Mouse (Mus musculus): ENCODE data around the gene Serpina3j. TPM values are rescaled to one million over a fixed set of nuclear protein-coding genes. Genes with fewer than 3 reads are reported as not detected.

Gene Serpina3j
- polyA plus RNA-seq (2015; fragmentation: Nextera tagmentation; extraction: Ambion mirVana): 0.10 TPM in 1 of 2 replicates, not detected in the other

DNA sequence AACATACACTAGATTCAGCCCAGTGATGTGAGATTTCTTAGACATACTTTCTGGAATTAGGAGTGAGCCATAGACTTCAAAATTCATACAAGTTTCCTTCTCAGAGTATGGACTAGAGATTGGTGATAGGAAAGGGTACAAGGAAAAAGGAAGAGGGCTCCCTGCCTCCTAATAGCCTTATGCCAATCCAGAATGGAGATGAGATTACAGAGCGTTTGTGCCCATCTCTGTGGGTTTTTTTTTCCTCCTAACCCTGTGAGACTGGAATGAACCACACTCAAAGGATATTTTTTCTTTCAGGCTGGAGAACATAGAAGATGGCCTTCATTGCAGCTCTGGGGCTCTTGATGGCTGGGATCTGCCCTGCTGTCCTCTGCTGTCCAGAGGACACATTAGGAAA, at the start of gene Serpina3j:
Gene Serpina3j (plus strand): TSS at position 301 of the 400 bp plus-strand sequence.

GRCm38 (mm10) chr12:104338226-104338625, 23.9 kb downstream of the Serpina3j start, which contains the start of the genes Serpina3k and Serpina3m:
TSS of gene Serpina3k (plus strand) at chr12:104338486.
TSS of gene Serpina3m (plus strand) at chr12:104338486.

Other genes starting within 250 kb of the Serpina3j start
- gene Serpina5, start 213.4 kb upstream of the Serpina3j start, polyA plus RNA-seq (2015; fragmentation: Nextera tagmentation; extraction: Ambion mirVana): not detected in 2 replicates
- not detected in 2 replicates for gene Serpina3a, start 201.8 kb upstream of the Serpina3j start, polyA plus RNA-seq (2015; fragmentation: Nextera tagmentation; extraction: Ambion mirVana)
- gene Serpina3b, start 186.6 kb upstream of the Serpina3j start, polyA plus RNA-seq (2015; fragmentation: Nextera tagmentation; extraction: Ambion mirVana): 0.06 TPM in 1 of 2 replicates, not detected in the other
- 0.88 and 10.0 TPM in 2 replicates for gene Serpina3c, start 160.7 kb upstream of the Serpina3j start, polyA plus RNA-seq (2015; fragmentation: Nextera tagmentation; extraction: Ambion mirVana)
- 0.10 and 0.26 TPM in 2 replicates for gene Serpina3f, start 100.0 kb upstream of the Serpina3j start, polyA plus RNA-seq (2015; fragmentation: Nextera tagmentation; extraction: Ambion mirVana)
- 2.3 and 3.4 TPM in 2 replicates for gene Serpina3g, start 78.3 kb upstream of the Serpina3j start, polyA plus RNA-seq (2015; fragmentation: Nextera tagmentation; extraction: Ambion mirVana)
- 0.07 and 0.14 TPM in 2 replicates for gene Serpina3i, start 51.4 kb upstream of the Serpina3j start, polyA plus RNA-seq (2015; fragmentation: Nextera tagmentation; extraction: Ambion mirVana)
- gene Serpina3k, start 23.9 kb downstream of the Serpina3j start, polyA plus RNA-seq (2015; fragmentation: Nextera tagmentation; extraction: Ambion mirVana): 0.22 TPM in 2 replicates
- gene Serpina3m, start 23.9 kb downstream of the Serpina3j start, polyA plus RNA-seq (2015; fragmentation: Nextera tagmentation; extraction: Ambion mirVana): 0.18 TPM in 1 of 2 replicates, not detected in the other
- gene Serpina3n, start 92.2 kb downstream of the Serpina3j start, polyA plus RNA-seq (2015; fragmentation: Nextera tagmentation; extraction: Ambion mirVana): 0.27 and 0.58 TPM in 2 replicates
- gene Gsc, start 158.8 kb downstream of the Serpina3j start, polyA plus RNA-seq (2015; fragmentation: Nextera tagmentation; extraction: Ambion mirVana): 1.7 and 1.9 TPM in 2 replicates

All from skeletal muscle tissue, postnatal 0 days (tissue).